10 mouse cellular contexts compared by ENCODE assay signal in genomic region chr2:30852771-30853313, GRCm38 (mm10). TPM values are rescaled to one million over a fixed set of nuclear protein-coding genes. Genes with fewer than 3 reads are reported as not detected.
DNase-seq lines count a peak whose midpoint lies in the region; ATAC-seq and TF ChIP-seq lines count a peak whose summit lies in the region.
"Had no signal": no experiment of that assay in that cellular context is flagged by ENCODE, and none has a peak within 500 bp of the region (broad histone marks: within the 10 kb centered on the region; RNA-seq: fewer than 3 reads in every experiment).

No protein-coding gene starts in this region.

- peaks cover 16% of the 10 kb centered on the region for H3K4me1 ChIP-seq in hindbrain, embryonic 13.5 days (replicated peaks)
- H3K4me1 ChIP-seq in hindbrain, postnatal 0 days (ENCODE audit: insufficient read depth, low read length), result 0 out of 2 replicates have a peak, but pooled peaks cover 5% of the 10 kb centered on the region
- H3K4me1 ChIP-seq in stomach, embryonic 14.5 days (ENCODE audit: control insufficient read depth, insufficient read depth, low read length), result peaks cover 13% of the 10 kb centered on the region
- no peaks in the 10 kb centered on the region for H3K4me1 ChIP-seq in stomach, postnatal 0 days (replicated peaks; ENCODE audit: control insufficient read depth, insufficient read depth)
- H3K4me1 ChIP-seq in limb, embryonic 11.5 days (ENCODE audit: control insufficient read depth, insufficient read depth, low read length), result peaks cover 72% of the 10 kb centered on the region

- H3K27ac ChIP-seq in hindbrain, embryonic 13.5 days, result peak overlapping the region; percentile 23; the same call in 1 of the 2 replicates
- no peak overlapping the region for H3K27ac ChIP-seq in hindbrain, postnatal 0 days
- no peak overlapping the region for H3K27ac ChIP-seq in stomach, embryonic 14.5 days (ENCODE audit: low read length)
- H3K27ac ChIP-seq in stomach, postnatal 0 days (replicated peaks), result no peak overlapping the region
- H3K27ac ChIP-seq in limb, embryonic 11.5 days (replicated peaks; ENCODE audit: low read depth, low read length), result peak overlapping the region; percentile 88

- no peak overlapping the region for H3K4me3 ChIP-seq in hindbrain, embryonic 13.5 days
- H3K4me3 ChIP-seq in hindbrain, postnatal 0 days (ENCODE audit: low read length), result no peak overlapping the region
- H3K4me3 ChIP-seq in stomach, embryonic 14.5 days (ENCODE audit: low read depth, low read length), result no peak overlapping the region
- no peak overlapping the region for H3K4me3 ChIP-seq in stomach, postnatal 0 days (ENCODE audit: low read depth, low read length)
- H3K4me3 ChIP-seq in limb, embryonic 11.5 days (ENCODE audit: low read depth, low read length), result no peak overlapping the region

- H3K27me3 ChIP-seq in hindbrain, embryonic 13.5 days, result no peaks in the 10 kb centered on the region
- H3K27me3 ChIP-seq in hindbrain, postnatal 0 days (ENCODE audit: insufficient read depth, low read length), result no peaks in the 10 kb centered on the region
- no peaks in the 10 kb centered on the region for H3K27me3 ChIP-seq in stomach, embryonic 14.5 days (ENCODE audit: control insufficient read depth, insufficient read depth, low read length)
- no peaks in the 10 kb centered on the region for H3K27me3 ChIP-seq in stomach, postnatal 0 days (ENCODE audit: control insufficient read depth, insufficient read depth, low read length)
- H3K27me3 ChIP-seq in limb, embryonic 11.5 days (ENCODE audit: control insufficient read depth, insufficient read depth, low read length), result no peaks in the 10 kb centered on the region

- H3K9ac ChIP-seq in hindbrain, embryonic 13.5 days, result no peak overlapping the region
- H3K9ac ChIP-seq in hindbrain, postnatal 0 days (replicated peaks; ENCODE audit: low read length), result no peak overlapping the region
- H3K9ac ChIP-seq in stomach, embryonic 14.5 days (replicated peaks; ENCODE audit: low read depth, low read length), result no peak overlapping the region
- H3K9ac ChIP-seq in stomach, postnatal 0 days (ENCODE audit: low read length), result no peak overlapping the region
- no peak overlapping the region for H3K9ac ChIP-seq in limb, embryonic 11.5 days (ENCODE audit: low read length)

- no peak for TF ChIP-seq CTCF in hindbrain, postnatal 0 days (IDR thresholded peaks at IDR 0.05; ENCODE audit: low read depth)
- TF ChIP-seq CTCF in stomach, postnatal 0 days (IDR thresholded peaks at IDR 0.05; ENCODE audit: low read depth), result no peak

- no peak for TF ChIP-seq EP300 in stomach, postnatal 0 days (optimal IDR thresholded peaks at IDR 0.05)

- 41% methylated on average over 20 of the region's 20 CpGs for WGBS in hindbrain, embryonic 13.5 days
- WGBS in hindbrain, postnatal 0 days, result 31% methylated on average over 20 of the region's 20 CpGs
- 18% methylated on average over 20 of the region's 20 CpGs for WGBS in stomach, embryonic 14.5 days
- 27% methylated on average over 20 of the region's 20 CpGs for WGBS in stomach, postnatal 0 days
- 12% methylated on average over 20 of the region's 20 CpGs for WGBS in limb, embryonic 11.5 days

- no peaks in the 10 kb centered on the region for H3K9me3 ChIP-seq in hindbrain, embryonic 13.5 days
- H3K9me3 ChIP-seq in hindbrain, postnatal 0 days (ENCODE audit: low read length), result no peaks in the 10 kb centered on the region
- no peaks in the 10 kb centered on the region for H3K9me3 ChIP-seq in stomach, embryonic 14.5 days (ENCODE audit: control insufficient read depth, low read depth, low read length)
- no peaks in the 10 kb centered on the region for H3K9me3 ChIP-seq in stomach, postnatal 0 days (ENCODE audit: control insufficient read depth, low read length)
- H3K9me3 ChIP-seq in limb, embryonic 11.5 days (ENCODE audit: control insufficient read depth, low read length), result no peaks in the 10 kb centered on the region

- H3K36me3 ChIP-seq in hindbrain, embryonic 13.5 days, result no peaks in the 10 kb centered on the region
- no peaks in the 10 kb centered on the region for H3K36me3 ChIP-seq in hindbrain, postnatal 0 days (ENCODE audit: insufficient read depth, low read length)
- H3K36me3 ChIP-seq in stomach, embryonic 14.5 days (ENCODE audit: control insufficient read depth, insufficient read depth, low read length), result no peaks in the 10 kb centered on the region
- no peaks in the 10 kb centered on the region for H3K36me3 ChIP-seq in stomach, postnatal 0 days (ENCODE audit: control insufficient read depth, insufficient read depth, low read length)
- H3K36me3 ChIP-seq in limb, embryonic 11.5 days (ENCODE audit: control insufficient read depth, insufficient read depth, low read length), result no peaks in the 10 kb centered on the region

- no peak for ATAC-seq in hindbrain, embryonic 13.5 days (ENCODE audit: low FRiP score)
- ATAC-seq in hindbrain, postnatal 0 days, result no peak
- no peak for ATAC-seq in stomach, embryonic 14.5 days (ENCODE audit: insufficient number of reproducible peaks, insufficient read depth, low FRiP score, low read depth)
- ATAC-seq in stomach, postnatal 0 days (ENCODE audit: low FRiP score, low TSS enrichment), result no peak
- ATAC-seq in limb, embryonic 11.5 days (ENCODE audit: insufficient number of reproducible peaks, low FRiP score, low TSS enrichment, low read depth), result 0 out of 2 replicates have a peak, but pooled peaks have one; percentile 32
- no peak for ATAC-seq in frontal cortex, adult (ENCODE audit: low TSS enrichment)

- no peak overlapping the region for H3K4me2 ChIP-seq in hindbrain, embryonic 13.5 days
- no peak overlapping the region for H3K4me2 ChIP-seq in hindbrain, postnatal 0 days (ENCODE audit: low read depth, low read length)
- 0 out of 2 replicates have a peak overlapping the region, but pooled peaks have one; percentile 12 for H3K4me2 ChIP-seq in stomach, embryonic 14.5 days (replicated peaks; ENCODE audit: low read depth, low read length)
- no peak overlapping the region for H3K4me2 ChIP-seq in stomach, postnatal 0 days (replicated peaks; ENCODE audit: low read depth)
- peak overlapping the region; percentile 23; the same call in 1 of the 2 replicates for H3K4me2 ChIP-seq in limb, embryonic 11.5 days (ENCODE audit: low read depth, severe bottlenecking)

- DNase-seq in hindbrain, postnatal 0 days (ENCODE audit: low spot score), result no peak
- DNase-seq in stomach, postnatal 0 days (ENCODE audit: low spot score), result no peak
- DNase-seq in limb, embryonic 11.5 days (ENCODE audit: low spot score), result peak; percentile 83
- no peak for DNase-seq in adrenal gland, adult 18-20 months (ENCODE audit: low spot score in 2 of 2)
- DNase-seq: cerebellum, adult 8-10 months had no signal

RNA-seq across cellular contexts. Expression of gene Prrx2, which starts 18.1 kb away (rescaled TPM):
- polyA plus RNA-seq in hindbrain, embryonic 13.5 days (2015; fragmentation: Nextera tagmentation; extraction: Ambion mirVana), result 3.0 and 3.8 TPM in 2 replicates
- 6.7 and 7.2 TPM in 2 replicates for total RNA-seq in hindbrain, postnatal 0 days (2014; rRNA removed)
- polyA plus RNA-seq in hindbrain, postnatal 0 days (2015; fragmentation: Nextera tagmentation; extraction: Ambion mirVana), result 5.0 and 5.6 TPM in 2 replicates
- 6.0 and 8.9 TPM in 2 replicates for polyA plus RNA-seq in stomach, embryonic 14.5 days (2014; fragmentation: Nextera tagmentation; extraction: Ambion mirVana)
- polyA plus RNA-seq in stomach, postnatal 0 days (2015; fragmentation: Nextera tagmentation; extraction: Ambion mirVana), result 1.8 and 2.0 TPM in 2 replicates
- polyA plus RNA-seq in limb, embryonic 11.5 days (2014; fragmentation: Nextera tagmentation; extraction: Ambion mirVana), result 138 and 155 TPM in 2 replicates
- 1 to 10 TPM in 1 of 2 experiments, under 1 TPM in 1; 0.33 to 1.8 TPM for total RNA-seq in adrenal gland, adult 18-20 months (2021)
- total RNA-seq: hematopoietic stem cell, adult 5-6 weeks; megakaryocyte, adult 5-6 weeks had no signal

RNA-seq across cellular contexts. Expression of gene Asb6, which starts 22.7 kb away (rescaled TPM):
- polyA plus RNA-seq in hindbrain, embryonic 13.5 days (2015; fragmentation: Nextera tagmentation; extraction: Ambion mirVana), result 38.3 and 41.0 TPM in 2 replicates
- total RNA-seq in hindbrain, postnatal 0 days (2014; rRNA removed), result 49.1 and 53.5 TPM in 2 replicates
- 36.6 and 37.4 TPM in 2 replicates for polyA plus RNA-seq in hindbrain, postnatal 0 days (2015; fragmentation: Nextera tagmentation; extraction: Ambion mirVana)
- polyA plus RNA-seq in stomach, embryonic 14.5 days (2014; fragmentation: Nextera tagmentation; extraction: Ambion mirVana), result 27.1 and 29.1 TPM in 2 replicates
- 17.2 and 19.6 TPM in 2 replicates for polyA plus RNA-seq in stomach, postnatal 0 days (2015; fragmentation: Nextera tagmentation; extraction: Ambion mirVana)
- 38.7 and 40.4 TPM in 2 replicates for polyA plus RNA-seq in limb, embryonic 11.5 days (2014; fragmentation: Nextera tagmentation; extraction: Ambion mirVana)
- 10 to 100 TPM; 27.1 to 33.8 TPM for total RNA-seq in adrenal gland, adult 18-20 months (2021)

RNA-seq across cellular contexts. Expression of gene Ntmt1, which starts 45.2 kb away (rescaled TPM):
- polyA plus RNA-seq in hindbrain, embryonic 13.5 days (2015; fragmentation: Nextera tagmentation; extraction: Ambion mirVana), result 108 and 115 TPM in 2 replicates
- total RNA-seq in hindbrain, postnatal 0 days (2014; rRNA removed), result 79.5 and 96.3 TPM in 2 replicates
- 95.9 and 99.6 TPM in 2 replicates for polyA plus RNA-seq in hindbrain, postnatal 0 days (2015; fragmentation: Nextera tagmentation; extraction: Ambion mirVana)
- 99.1 and 101 TPM in 2 replicates for polyA plus RNA-seq in stomach, embryonic 14.5 days (2014; fragmentation: Nextera tagmentation; extraction: Ambion mirVana)
- 52.4 and 53.3 TPM in 2 replicates for polyA plus RNA-seq in stomach, postnatal 0 days (2015; fragmentation: Nextera tagmentation; extraction: Ambion mirVana)
- 102 and 109 TPM in 2 replicates for polyA plus RNA-seq in limb, embryonic 11.5 days (2014; fragmentation: Nextera tagmentation; extraction: Ambion mirVana)
- 10 to 100 TPM; 35.2 to 42.8 TPM for total RNA-seq in adrenal gland, adult 18-20 months (2021)

RNA-seq across cellular contexts. Expression of gene 1700001O22Rik, which starts 49.4 kb away (rescaled TPM):
- polyA plus RNA-seq in hindbrain, embryonic 13.5 days (2015; fragmentation: Nextera tagmentation; extraction: Ambion mirVana), result 1.7 and 2.4 TPM in 2 replicates
- total RNA-seq in hindbrain, postnatal 0 days (2014; rRNA removed), result 0.75 and 2.4 TPM in 2 replicates
- 1.8 and 2.6 TPM in 2 replicates for polyA plus RNA-seq in hindbrain, postnatal 0 days (2015; fragmentation: Nextera tagmentation; extraction: Ambion mirVana)
- 2.5 and 3.3 TPM in 2 replicates for polyA plus RNA-seq in stomach, embryonic 14.5 days (2014; fragmentation: Nextera tagmentation; extraction: Ambion mirVana)
- 2.0 and 2.5 TPM in 2 replicates for polyA plus RNA-seq in stomach, postnatal 0 days (2015; fragmentation: Nextera tagmentation; extraction: Ambion mirVana)
- polyA plus RNA-seq in limb, embryonic 11.5 days (2014; fragmentation: Nextera tagmentation; extraction: Ambion mirVana), result 2.6 and 3.9 TPM in 2 replicates
- total RNA-seq in adrenal gland, adult 18-20 months (2021), result 1 to 10 TPM; 2.1 to 2.8 TPM
- total RNA-seq: megakaryocyte, adult 5-6 weeks had no signal

Comparison
In these comparisons a context has a peak if more than half of its experiments do, and no peak if none do; other contexts are left out.
1. H3K27ac ChIP-seq: peak in hindbrain, embryonic 13.5 days (single experiment) and limb, embryonic 11.5 days (single experiment); none in hindbrain, postnatal 0 days (single experiment), stomach, embryonic 14.5 days (single experiment) and stomach, postnatal 0 days (single experiment).
2. H3K4me2 ChIP-seq: peak in stomach, embryonic 14.5 days (single experiment) and limb, embryonic 11.5 days (single experiment); none in hindbrain, embryonic 13.5 days (single experiment), hindbrain, postnatal 0 days (single experiment) and stomach, postnatal 0 days (single experiment).
3. RNA of gene Prrx2, which starts 18.1 kb away (polyA plus RNA-seq): 138 to 155 TPM in limb, embryonic 11.5 days; 6.0 to 8.9 TPM in stomach, embryonic 14.5 days, 5.0 to 5.6 TPM in hindbrain, postnatal 0 days, 3.0 to 3.8 TPM in hindbrain, embryonic 13.5 days and 1.8 to 2.0 TPM in stomach, postnatal 0 days; every median in the first group is over 10 times any median in the second.